ENCODE assay signal across 9 mouse cellular contexts in genomic region chr5:124051899-124052491, GRCm38 (mm10). TPM values are rescaled to one million over a fixed set of nuclear protein-coding genes. Genes with fewer than 3 reads are reported as not detected.
DNase-seq lines count a peak whose midpoint lies in the region; ATAC-seq and TF ChIP-seq lines count a peak whose summit lies in the region.
"Had no signal": no experiment of that assay in that cellular context is flagged by ENCODE, and none has a peak within 500 bp of the region (broad histone marks: within the 10 kb centered on the region; RNA-seq: fewer than 3 reads in every experiment).

No protein-coding gene starts in this region.

- H3K36me3 ChIP-seq in liver, embryonic 13.5 days, result no peaks in the 10 kb centered on the region

- H3K4me2 ChIP-seq in liver, embryonic 13.5 days, result peak overlapping the region; percentile 68

- H3K27me3 ChIP-seq in liver, embryonic 13.5 days, result no peaks in the 10 kb centered on the region
- H3K27me3 ChIP-seq: Patski had no signal

- no peak for TF ChIP-seq CTCF in bone marrow, adult 2 months (IDR thresholded peaks at IDR 0.05; ENCODE audit: control insufficient read depth, insufficient read depth, low read length)
- no peak for TF ChIP-seq CTCF in layer of hippocampus, adult 2 months (conservative IDR thresholded peaks at IDR 0.05)

- H3K9ac ChIP-seq in liver, embryonic 13.5 days, result peak overlapping the region; percentile 66

- peak; percentile 96 for ATAC-seq in liver, embryonic 13.5 days (ENCODE audit: low read depth)
- ATAC-seq: Patski had no signal

- DNase-seq in heart, adult 11 months, result peak; percentile 95
- no peak for DNase-seq in heart, postnatal 14 days
- DNase-seq in liver, embryonic 13.5 days, result peak; percentile 93
- peak; percentile 49 to 78 for DNase-seq in spleen, postnatal 36 days (ENCODE audit: low spot score in 2 of 2)
- no peak for DNase-seq in left cerebral cortex, postnatal 10 days (ENCODE audit: extremely low spot score in 1 of 2, low spot score in 2 of 2)
- DNase-seq in layer of hippocampus, adult 2 months (ENCODE audit: low spot score in 2 of 2), result no peak
- DNase-seq in left cerebral cortex, adult 11 months (ENCODE audit: low spot score), result no peak

- intact Hi-C loops in heart, postnatal 14 days (cut with DNase I), result no loop called here
- intact Hi-C loops in left cerebral cortex, postnatal 10 days (cut with DNase I), result no loop called here

- H3K27ac ChIP-seq in bone marrow, adult 2 months (ENCODE audit: control insufficient read depth, insufficient read depth, low read depth, low read length, poor library complexity), result peak overlapping the region; percentile 79
- H3K27ac ChIP-seq in liver, embryonic 13.5 days, result peak overlapping the region; percentile 97
- H3K27ac ChIP-seq in layer of hippocampus, adult 2 months, result no peak overlapping the region

- WGBS in bone marrow, adult 2 months, result 3% methylated on average over 11 of the region's 11 CpGs
- WGBS in liver, embryonic 13.5 days (ENCODE audit: insufficient replicate concordance), result 19% methylated on average over 11 of the region's 11 CpGs

- H3K9me3 ChIP-seq in liver, embryonic 13.5 days (replicated peaks), result peaks cover 2% of the 10 kb centered on the region; the same call in 1 of the 2 replicates

- peak overlapping the region; percentile 52 for H3K4me3 ChIP-seq in bone marrow, adult 2 months (replicated peaks; ENCODE audit: control insufficient read depth, low read depth, low read length)
- peak overlapping the region; percentile 56 for H3K4me3 ChIP-seq in liver, embryonic 13.5 days (replicated peaks)
- H3K4me3 ChIP-seq in layer of hippocampus, adult 2 months, result no peak overlapping the region

- peaks cover 17% of the 10 kb centered on the region for H3K4me1 ChIP-seq in bone marrow, adult 2 months (ENCODE audit: control insufficient read depth, insufficient read depth, low read length)
- peaks cover 68% of the 10 kb centered on the region for H3K4me1 ChIP-seq in liver, embryonic 13.5 days (replicated peaks)

- no peak for TF ChIP-seq POLR2A in bone marrow, adult 2 months (IDR thresholded peaks at IDR 0.05; ENCODE audit: borderline replicate concordance, control insufficient read depth, low read depth, low read length)

RNA-seq across cellular contexts. Expression of gene Vps37b, which starts 19.9 kb away (rescaled TPM):
- 10 to 100 TPM; 22.2 to 22.7 TPM for total RNA-seq in heart, postnatal 14 days (2021)
- 11.3 and 26.1 TPM in 2 replicates for polyA plus RNA-seq in bone marrow, adult 2 months (2011; ENCODE audit: insufficient read depth, insufficient read length, low replicate concordance, missing spikeins)
- 16.1 and 18.0 TPM in 2 replicates for polyA plus RNA-seq in liver, embryonic 13.5 days (2015; fragmentation: Nextera tagmentation; extraction: Ambion mirVana)
- 10 to 100 TPM; 42.5 to 42.6 TPM for total RNA-seq in left cerebral cortex, postnatal 10 days (2021)
- 10 to 100 TPM; 36.8 to 42.2 TPM for total RNA-seq in layer of hippocampus, adult 2 months (2021)

RNA-seq across cellular contexts. Expression of gene Abcb9, which starts 43.6 kb away (rescaled TPM):
- 1 to 10 TPM; 7.8 to 9.9 TPM for total RNA-seq in heart, postnatal 14 days (2021)
- polyA plus RNA-seq in bone marrow, adult 2 months (2011; ENCODE audit: insufficient read depth, insufficient read length, low replicate concordance, missing spikeins), result 5.9 and 7.4 TPM in 2 replicates
- 4.5 and 4.6 TPM in 2 replicates for polyA plus RNA-seq in liver, embryonic 13.5 days (2015; fragmentation: Nextera tagmentation; extraction: Ambion mirVana)
- total RNA-seq in left cerebral cortex, postnatal 10 days (2021), result 10 to 100 TPM; 43.8 to 45.5 TPM
- total RNA-seq in layer of hippocampus, adult 2 months (2021), result 10 to 100 TPM; 27.0 to 31.7 TPM

Comparison
In these comparisons a context has a peak if more than half of its experiments do, and no peak if none do; other contexts are left out.
1. DNase-seq: peak in heart, adult 11 months (single experiment), liver, embryonic 13.5 days (single experiment) and spleen, postnatal 36 days (2 of 2); none in heart, postnatal 14 days (0 of 2), left cerebral cortex, postnatal 10 days (0 of 2), layer of hippocampus, adult 2 months (0 of 2) and left cerebral cortex, adult 11 months (single experiment).